Mouse (Mus musculus): ENCODE results near the gene Mc1r.
A peak's percentile ranks its signal among the peaks of the same experiment; 100 is the strongest.

DNA sequence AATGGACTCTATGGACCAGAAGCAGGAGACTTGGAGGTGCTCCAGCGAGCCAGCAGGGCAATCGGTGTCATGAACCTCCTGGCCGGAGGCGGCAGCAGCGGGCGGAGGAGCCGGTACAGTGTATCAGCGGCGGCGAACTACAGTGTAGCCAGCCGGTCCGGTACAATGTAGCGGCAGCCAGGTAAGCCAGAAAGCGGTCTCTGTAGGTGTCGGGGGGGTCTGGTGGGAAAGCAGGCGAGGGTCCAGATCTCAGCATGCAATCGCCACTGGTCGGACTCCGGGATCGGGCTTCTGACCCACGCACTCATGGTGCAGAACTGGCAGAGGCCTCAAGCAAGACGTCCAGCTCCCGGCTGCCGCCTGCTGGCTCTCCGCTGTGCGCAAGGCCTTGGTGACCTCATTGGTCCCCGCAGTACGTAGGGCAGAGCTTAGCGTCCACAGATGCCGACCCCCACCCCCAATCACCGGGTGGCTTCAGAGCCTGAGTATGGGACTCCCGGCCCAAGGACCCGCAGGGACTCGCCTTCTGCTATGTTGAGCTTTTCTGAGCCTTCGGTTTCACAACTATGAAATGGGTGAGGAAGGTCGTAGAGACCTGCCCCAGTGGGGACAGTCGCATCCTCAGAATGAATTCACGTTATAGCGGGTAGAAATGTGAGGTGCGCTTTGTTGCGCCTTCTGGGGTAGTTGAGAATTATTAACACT lies 36.1 kb downstream of the Mc1r start:
- TF ChIP-seq CTCF (IDR thresholded peaks at IDR 0.05; ENCODE audit: control insufficient read depth, insufficient read depth, insufficient read length) (peak; percentile 94), MAX (IDR thresholded peaks at IDR 0.05) (peak; percentile 64), USF1 (IDR thresholded peaks at IDR 0.05; ENCODE audit: low read depth) (no peak), CEBPB (IDR thresholded peaks at IDR 0.05; ENCODE audit: low read depth) (no peak)

Data from C2C12 (cell line).